Mouse (Mus musculus): ENCODE results near the gene Lrrc8e.
A peak's percentile ranks its signal among the peaks of the same experiment; 100 is the strongest.
"Not testable (repeated sequence)": the region's sequence is repeated elsewhere in the genome, so short reads cannot be mapped to it uniquely, and the experiment has no call there.

Gene Lrrc8e

GRCm38 (mm10) chr8:4222059-4222458 is 4.6 kb upstream of the Lrrc8e start:
- no peak for DNase-seq (ENCODE audit: low spot score)

- no peak for DNase-seq (ENCODE audit: low spot score)
Observed at GRCm38 (mm10) chr8:4226323-4226722, 304 bp upstream of the Lrrc8e start.

DNA sequence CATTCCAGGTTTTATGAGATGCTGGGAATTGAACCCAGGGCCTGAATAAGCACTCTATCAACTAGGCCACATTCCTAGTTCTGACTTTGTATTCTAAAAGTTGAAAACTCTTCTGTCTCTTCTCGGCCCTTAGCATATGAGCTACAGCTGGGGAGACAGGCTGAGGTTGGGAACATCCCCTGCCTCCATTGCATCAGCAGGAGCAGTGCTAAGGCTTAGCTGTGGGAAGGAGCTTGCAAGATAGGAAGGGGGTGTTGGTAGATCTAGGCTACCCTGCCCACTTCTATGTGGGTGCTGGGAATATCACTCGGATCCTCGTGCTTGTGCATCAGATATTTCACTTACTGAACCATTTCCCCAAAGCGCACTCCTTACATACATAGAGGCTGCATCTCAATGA is 1.3 kb downstream of the Lrrc8e start:
- DNase-seq (ENCODE audit: low spot score): no peak

DNA sequence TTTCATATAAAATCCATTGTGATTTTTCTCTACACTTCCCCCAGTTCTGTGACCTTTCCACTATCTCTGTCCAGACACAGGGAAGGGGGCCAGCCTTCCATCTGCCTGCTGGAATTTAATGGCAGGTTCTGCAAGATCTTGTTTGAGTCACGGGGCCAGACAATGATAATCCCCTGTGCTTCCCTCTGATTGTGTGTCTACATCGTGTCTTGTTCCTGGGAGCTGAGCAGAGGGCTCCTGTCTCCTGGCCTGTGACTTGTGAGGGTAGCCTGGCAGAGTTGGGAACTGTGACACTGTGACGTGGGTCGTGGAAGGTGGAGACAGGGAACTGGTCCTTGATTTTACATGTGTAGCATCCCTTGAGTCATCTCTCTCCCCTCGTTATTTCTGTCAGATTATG is 3.2 kb downstream of the Lrrc8e start:
- no peak for DNase-seq (ENCODE audit: low spot score)

DNA sequence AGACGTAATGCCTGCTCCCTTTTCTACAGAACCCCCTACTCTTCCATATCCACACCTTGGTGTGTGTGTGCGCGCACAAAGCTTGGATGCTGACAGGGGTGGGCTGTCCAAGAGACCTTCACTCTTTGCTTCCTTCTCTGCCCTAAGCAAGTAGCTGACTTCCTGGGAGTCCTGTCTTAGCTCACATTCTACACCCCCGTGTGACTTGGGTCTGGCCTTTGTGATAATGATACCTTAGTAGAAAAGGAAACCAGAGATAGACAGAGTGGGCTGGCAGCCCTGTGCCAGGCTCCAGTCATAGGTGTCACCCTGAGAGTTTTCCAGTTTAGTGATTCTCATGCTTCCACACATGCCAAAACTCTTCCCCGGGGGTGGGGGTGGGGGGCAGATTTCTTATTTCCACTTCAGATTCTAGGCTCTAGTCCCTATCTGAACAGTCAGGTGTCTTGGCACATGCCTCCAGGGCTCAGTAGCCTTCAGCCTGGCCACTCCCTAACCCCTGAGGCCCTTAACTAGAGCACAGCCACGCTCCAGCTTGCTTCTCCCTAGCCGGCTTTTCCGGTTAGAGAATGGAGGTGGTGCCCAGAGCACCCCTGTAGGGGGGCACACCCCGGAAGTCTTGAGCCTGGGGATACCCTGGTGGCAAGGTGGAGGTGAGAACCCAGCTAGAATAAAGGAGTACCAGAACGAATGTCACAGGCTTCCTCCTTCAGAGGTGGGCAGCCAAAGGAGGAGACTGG is 4.2 kb downstream of the Lrrc8e start:
- DNase-seq (ENCODE audit: low spot score): peak; percentile 48

DNA sequence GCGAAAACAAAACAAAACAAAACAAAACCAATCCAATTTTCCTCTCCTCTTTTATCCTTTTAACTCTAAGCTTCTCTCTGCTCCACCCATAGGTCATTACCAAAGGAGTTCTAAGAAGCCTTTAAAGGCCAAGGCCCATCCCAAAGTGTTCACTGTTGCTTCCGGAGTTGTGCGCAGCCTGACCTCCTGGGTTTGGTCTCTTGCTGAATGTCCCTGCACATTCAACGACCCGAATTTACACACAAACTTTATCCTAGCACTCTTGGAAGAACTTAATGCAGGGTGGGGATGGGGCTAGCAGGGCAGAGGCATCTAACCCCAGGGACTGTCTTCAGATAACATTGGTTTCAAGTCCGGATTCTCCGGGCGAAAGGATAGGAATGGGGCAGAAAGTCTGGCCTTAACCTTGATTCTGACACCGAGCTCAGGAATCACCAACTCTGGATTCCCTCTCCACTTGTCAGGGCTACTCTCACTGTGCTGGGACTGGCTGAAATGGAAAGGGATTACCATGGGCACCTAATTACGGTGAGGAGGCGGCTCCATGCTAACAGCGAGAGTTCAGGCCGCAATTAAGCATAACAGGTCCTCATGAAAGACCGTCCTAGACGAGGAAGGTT is 11.3 kb downstream of the Lrrc8e start:
- DNase-seq (ENCODE audit: low spot score): peak; percentile 36

DNA sequence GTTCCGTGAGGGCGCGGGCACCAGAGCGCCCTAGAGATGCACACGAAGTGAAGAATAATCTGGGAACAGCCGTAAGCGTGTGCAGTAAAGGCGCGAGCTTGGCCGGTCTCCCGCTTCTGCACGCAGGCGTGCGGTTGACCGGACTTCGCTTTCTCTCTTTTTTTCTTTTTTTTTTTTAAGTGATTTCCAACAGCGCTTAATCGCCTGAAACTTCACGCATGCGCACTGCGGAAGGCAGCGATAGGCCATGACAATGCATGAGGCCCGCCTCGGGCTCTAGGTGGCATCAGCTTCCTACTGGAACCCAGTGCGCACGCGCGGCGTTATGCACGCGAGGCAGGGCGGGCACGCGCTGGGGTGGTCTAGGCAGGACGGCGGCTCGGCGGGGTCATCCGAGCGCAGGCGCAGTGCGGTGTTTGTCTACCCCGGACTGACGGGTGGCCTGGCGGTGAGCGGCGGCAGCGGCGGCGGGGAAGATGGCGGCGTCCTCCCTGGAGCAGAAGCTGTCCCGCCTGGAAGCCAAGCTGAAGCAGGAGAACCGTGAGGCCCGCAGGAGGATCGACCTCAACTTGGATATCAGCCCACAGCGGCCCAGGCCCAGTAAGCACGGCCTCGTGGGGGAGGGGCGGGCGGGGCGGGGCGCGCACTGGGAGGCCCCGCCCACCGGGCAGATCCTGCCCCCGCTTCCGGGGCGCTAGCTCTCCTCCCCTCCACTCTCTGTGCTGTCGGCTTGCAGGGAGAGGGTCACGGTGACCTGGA is 12.0 kb downstream of the Lrrc8e start, which contains the start of the genes Map2k7 and Gm49320:
TSS of gene Map2k7 (plus strand) at position 307 of the 759 bp plus-strand sequence.
TSS of gene Gm49320 (plus strand) at position 432 of the 759 bp plus-strand sequence.
- DNase-seq (ENCODE audit: low spot score): peak; percentile 100

GRCm38 (mm10) chr8:4239193-4239890 is 12.7 kb downstream of the Lrrc8e start:
- no peak for DNase-seq (ENCODE audit: low spot score)

DNA sequence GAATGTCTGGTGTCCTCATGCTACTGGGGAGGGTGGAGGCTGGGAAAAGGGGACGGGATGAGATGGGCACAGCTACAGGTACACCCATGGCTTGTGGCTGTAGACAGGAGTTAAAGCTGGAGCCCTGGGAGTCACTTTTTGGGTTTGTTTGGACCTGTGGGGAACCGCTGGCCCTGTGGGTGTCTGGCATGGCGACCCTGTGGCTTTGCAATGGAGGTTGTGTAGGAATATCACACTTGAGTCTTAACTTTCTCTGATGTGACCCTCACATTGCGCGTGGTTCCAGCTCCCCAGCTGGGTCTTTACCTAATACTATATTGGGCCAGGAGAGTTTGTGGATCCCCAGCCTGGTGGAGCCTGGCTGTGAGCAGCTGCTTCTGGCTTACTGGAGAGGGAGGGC is 18.4 kb downstream of the Lrrc8e start:
- no peak for DNase-seq (ENCODE audit: low spot score)

GRCm38 (mm10) chr8:4245737-4246136 is 19.1 kb downstream of the Lrrc8e start:
- no peak for DNase-seq (ENCODE audit: low spot score)

DNA sequence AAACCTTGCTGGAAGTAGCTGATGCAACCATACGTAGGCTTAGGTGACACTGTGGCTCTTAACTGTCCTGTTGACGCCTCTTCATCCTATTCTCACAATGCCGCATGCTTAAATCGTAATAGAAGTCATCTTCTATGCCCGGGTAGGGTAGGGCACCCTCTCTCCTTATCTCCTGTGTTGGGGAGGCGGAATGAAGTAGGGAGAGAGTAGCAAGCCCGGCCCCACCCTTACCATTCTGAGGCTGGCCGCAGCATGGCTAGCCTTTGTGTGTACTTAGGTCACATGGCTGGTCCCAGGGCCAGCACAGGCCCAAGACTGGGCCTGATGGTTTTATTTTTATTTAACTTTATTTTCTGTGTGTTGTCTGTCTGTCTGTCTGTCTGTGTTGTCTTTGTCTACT is 20.6 kb downstream of the Lrrc8e start:
- no peak for DNase-seq (ENCODE audit: low spot score)

- DNase-seq (ENCODE audit: low spot score): no peak
Observed at GRCm38 (mm10) chr8:4247951-4248540, 21.4 kb downstream of the Lrrc8e start, which contains the start of gene Tgfbr3l. TSS of gene Tgfbr3l (plus strand) at chr8:4248214.

- DNase-seq (ENCODE audit: low spot score): no peak
Observed at GRCm38 (mm10) chr8:4249213-4249612, 22.6 kb downstream of the Lrrc8e start.

DNA sequence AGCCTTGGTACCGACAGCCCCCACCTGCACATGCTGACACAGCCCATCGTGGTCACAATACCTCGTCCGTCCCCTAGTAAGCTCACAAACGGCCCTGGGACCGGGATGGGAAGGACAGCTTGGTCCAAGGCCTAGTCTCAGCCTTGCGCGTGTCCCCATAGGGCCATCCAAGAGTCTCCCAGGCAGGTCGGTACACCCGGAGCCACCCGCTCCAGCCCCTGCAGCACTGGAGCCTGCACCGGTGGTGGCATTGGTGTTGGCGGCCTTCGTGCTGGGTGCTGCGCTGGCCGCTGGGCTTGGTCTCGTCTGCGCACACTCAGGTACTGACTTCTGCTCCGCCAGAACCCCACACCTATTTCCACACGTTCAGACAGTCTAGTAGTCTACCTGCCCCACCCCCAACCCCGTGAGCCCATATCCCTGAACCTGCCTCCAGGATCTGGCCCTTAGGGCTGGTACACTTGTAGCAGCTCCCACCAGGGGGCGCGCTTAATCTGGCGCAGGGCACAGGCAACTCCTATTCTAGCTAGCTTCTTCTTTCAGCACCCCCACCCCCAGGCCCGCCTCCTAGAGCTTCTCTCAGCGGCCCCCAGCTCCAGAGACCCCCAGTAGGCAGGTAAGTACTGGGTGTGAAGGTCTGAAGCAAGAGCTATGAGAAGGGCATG is 23.8 kb downstream of the Lrrc8e start:
- DNase-seq (ENCODE audit: low spot score): peak; percentile 86

- no peak for DNase-seq (ENCODE audit: low spot score)
Observed at GRCm38 (mm10) chr8:4252116-4252760, 25.6 kb downstream of the Lrrc8e start.

DNA sequence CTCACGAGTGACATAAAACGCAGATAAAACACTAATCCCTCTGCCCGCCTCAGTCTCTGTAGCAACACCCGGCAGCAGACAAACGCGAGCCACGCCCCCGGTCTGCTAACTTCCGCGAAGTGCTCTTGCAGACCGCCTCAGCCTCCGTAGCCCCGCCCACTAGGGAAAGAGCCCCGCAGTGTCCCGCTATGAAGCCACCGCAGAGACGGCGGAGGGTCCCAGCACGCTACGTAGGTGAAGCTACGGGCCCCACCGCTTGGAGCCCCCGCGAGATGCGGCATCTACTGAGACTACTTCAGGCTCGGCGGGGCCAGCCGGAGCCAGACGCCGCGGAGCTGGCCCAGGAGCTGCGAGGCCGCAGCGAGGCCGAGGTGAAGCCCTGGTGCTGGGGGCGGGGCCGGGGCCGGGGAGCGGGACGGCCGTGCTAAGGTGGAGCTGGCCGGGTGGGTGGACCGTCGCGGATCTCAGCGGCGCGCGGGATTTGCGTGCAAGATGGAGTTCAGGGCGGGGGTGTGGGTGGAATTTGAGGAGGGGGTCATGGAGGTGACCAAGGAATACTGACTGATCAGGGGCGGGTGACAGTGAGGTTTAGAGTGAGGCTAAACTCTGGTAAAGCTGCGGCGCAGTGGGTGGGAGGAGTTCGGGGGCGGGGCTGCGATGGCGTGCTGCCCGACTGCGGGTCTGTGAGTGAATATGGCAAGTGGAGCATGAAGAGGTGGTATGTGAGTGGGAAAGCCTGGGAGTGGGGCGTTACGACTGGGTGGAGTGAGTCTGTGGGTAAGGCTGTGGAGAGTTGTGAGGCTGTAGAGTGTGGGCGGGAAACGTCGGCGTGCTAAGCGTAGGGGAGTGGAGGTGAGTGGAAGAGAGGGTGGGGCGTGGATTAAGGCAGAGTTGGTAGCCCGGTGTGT is 26.6 kb downstream of the Lrrc8e start, which contains the start of gene Snapc2:
TSS of gene Snapc2 (plus strand) at position 147 of the 908 bp plus-strand sequence.
- DNase-seq (ENCODE audit: low spot score): peak; percentile 97

DNA sequence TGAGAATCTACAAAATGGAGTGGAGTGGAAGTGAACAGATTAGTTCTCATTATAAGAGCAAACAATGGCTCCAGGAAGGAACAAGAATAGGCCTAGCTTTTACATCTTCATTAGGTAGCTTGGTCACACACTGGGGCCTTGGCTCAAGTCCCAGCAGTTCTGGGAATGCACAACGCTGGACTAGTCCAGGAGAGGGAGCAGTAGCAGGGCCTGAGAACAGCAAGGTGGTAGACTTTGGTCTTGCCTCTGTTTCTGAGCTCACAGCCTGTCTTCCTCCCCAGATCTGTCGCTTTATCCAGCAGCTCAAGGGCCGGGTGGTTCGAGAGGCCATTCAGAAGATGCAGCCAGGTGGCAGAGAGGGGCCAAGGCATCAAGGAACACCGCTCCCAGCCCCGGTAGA is 27.4 kb downstream of the Lrrc8e start:
- no peak for DNase-seq (ENCODE audit: low spot score)

DNA sequence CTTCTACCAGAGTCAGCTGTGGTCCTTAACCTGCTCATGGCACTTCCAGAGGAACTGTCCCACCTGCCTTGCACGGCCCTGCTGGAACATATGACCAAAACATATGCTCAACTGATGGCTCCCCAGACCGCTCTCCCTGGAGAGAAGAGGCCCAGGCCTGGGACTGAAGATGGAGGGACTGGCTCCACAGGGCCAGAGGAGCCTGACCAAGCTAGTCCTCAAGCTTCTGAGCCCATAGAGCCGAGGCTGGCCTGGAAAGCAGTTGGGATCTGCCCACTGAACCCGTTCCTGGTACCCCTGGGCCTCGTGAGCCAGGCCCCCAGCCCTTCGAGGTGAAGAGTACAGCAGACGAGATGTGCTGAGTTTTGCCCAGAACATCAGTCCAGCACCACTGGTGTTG is 28.8 kb downstream of the Lrrc8e start:
- not testable (repeated sequence) for DNase-seq (ENCODE audit: low spot score)

GRCm38 (mm10) chr8:4256911-4257310 is 30.3 kb downstream of the Lrrc8e start:
- DNase-seq (ENCODE audit: low spot score): no peak

- no peak for DNase-seq (ENCODE audit: low spot score)
Observed at GRCm38 (mm10) chr8:4257350-4257749, 30.7 kb downstream of the Lrrc8e start.
